Mouse (Mus musculus) heart, adult 2 months (tissue): ENCODE measurements around the gene Gm20388. TPM values are rescaled to one million over a fixed set of nuclear protein-coding genes. Genes with fewer than 3 reads are reported as not detected.

Source experiments
- DNase-seq, 2 experiments: peaks; one replicate each; pipeline ENCODE4 v3.0.0; 2021
- H3K27ac ChIP-seq: fragments of 200-600 bp; 2 replicates; pipeline ENCODE4 v1.8.1; 2022
- H3K27me3 ChIP-seq: fragments of 200-500 bp; 2 replicates; pipeline ENCODE4 v1.6.1; 2012; ENCODE audit warnings: mild to moderate bottlenecking, low read length, inconsistent platforms, mixed read lengths; ENCODE audit not compliant: control insufficient read depth, insufficient read depth
- H3K36me3 ChIP-seq: fragments of 200-500 bp; 2 replicates; pipeline ENCODE4 v1.6.1; 2012; ENCODE audit warnings: low read length, inconsistent platforms; ENCODE audit not compliant: control insufficient read depth, insufficient read depth
- H3K4me1 ChIP-seq: fragments of 200-500 bp; 2 replicates; pipeline ENCODE4 v1.6.1; 2011; ENCODE audit warnings: low read length; ENCODE audit not compliant: control insufficient read depth, insufficient read depth
- H3K4me3 ChIP-seq: fragments of 200-600 bp; 2 replicates; pipeline ENCODE4 v1.8.1; 2022
- H3K79me2 ChIP-seq: fragments of 200-500 bp; replicated peaks from 2 replicates; pipeline ENCODE4 v1.6.1; 2012; ENCODE audit warnings: mild to moderate bottlenecking, inconsistent platforms, low read length, moderate library complexity, mixed read lengths; ENCODE audit not compliant: control insufficient read depth, insufficient read depth
- H3K9ac ChIP-seq: fragments of 200-500 bp; 2 replicates; pipeline ENCODE4 v1.6.1; 2012; ENCODE audit warnings: low read depth, mild to moderate bottlenecking, control low read depth, inconsistent platforms, low read length, mixed read lengths
- CTCF ChIP-seq: fragments of 200-600 bp; IDR thresholded peaks from 2 replicates; pipeline ENCODE4 v1.8.1; 2022; ENCODE audit warnings: antibody characterized with exemption, mild to moderate bottlenecking, moderate library complexity
- EP300 ChIP-seq: fragments of 200-500 bp; IDR thresholded peaks from 2 replicates; pipeline ENCODE4 v1.6.1; 2011; ENCODE audit warnings: low read depth, low read length, control low read depth; ENCODE audit not compliant: insufficient read depth
- POLR2A ChIP-seq: fragments of 200-500 bp; IDR thresholded peaks from 2 replicates; pipeline ENCODE4 v1.6.1; 2011; ENCODE audit warnings: mild to moderate bottlenecking, low read depth, low read length, control low read depth; ENCODE audit not compliant: insufficient read depth
- WGBS: fragments of 180-500 bp; shearing (Covaris S2); methylation state at CpG from one replicate; pipeline ENCODE4 v1.1.7; 2018; 5-methylcytosine and 5-hydroxymethylcytosine counted together
- intact Hi-C: fragments of 180-260 bp; cut with DNase I; formaldehyde crosslinking; loops from one replicate; pipeline ENCODE4 v1.15.1; 2025
- polyA plus RNA-seq: library from polyadenylated mRNA; depleted of rRNA; stranded (reverse); fragments of >200 nt; gene quantifications from 2 replicates; pipeline ENCODE4 v1.2.3, GENCODE M21; 2012
- total RNA-seq, 2 experiments: library from RNA; stranded (reverse); gene quantifications; 2 replicates each; pipeline ENCODE4 v1.2.3; 2021

Gm20388 gene
- total and polyA plus RNA-seq, 3 experiments, result 1.8 to 32.3 TPM; not detected in 1

GRCm38 (mm10) chr8:121092141-121092540 is 1181.5 kb downstream of the Gm20388 start:
- Histone ChIP-seq H3K27me3 (peaks cover 8% of the 10 kb centered on the region), H3K27ac (no peak overlapping the region), H3K9ac (no peak overlapping the region)

DNA sequence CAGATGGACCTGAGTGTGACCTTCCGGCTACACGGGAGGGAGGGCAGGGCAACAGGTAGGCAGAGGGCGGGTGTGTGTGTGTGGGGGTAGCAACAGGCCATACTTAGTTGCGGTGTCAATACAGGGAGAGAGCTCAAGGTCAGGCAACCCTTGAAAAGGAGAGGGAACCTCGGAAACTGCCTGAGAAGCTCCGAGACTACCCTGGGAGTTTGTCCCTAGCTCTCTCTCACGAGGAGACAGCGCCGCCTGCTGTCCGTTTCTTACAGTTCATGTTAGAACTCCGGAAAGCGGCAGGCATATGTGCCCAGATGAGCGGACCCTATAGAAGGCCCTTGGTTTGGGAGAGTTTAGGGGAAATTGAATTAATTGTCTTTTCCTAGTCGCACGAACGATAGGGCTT is 1182.0 kb downstream of the Gm20388 start:
- TF ChIP-seq CTCF (peak; percentile 90), POLR2A (no peak), EP300 (peak; percentile 83; the same call in 1 of the 2 replicates)
- peak; percentile 73 to 88 for DNase-seq
- Histone ChIP-seq H3K36me3 (no peaks in the 10 kb centered on the region), H3K4me3 (no peak overlapping the region), H3K9ac (no peak overlapping the region), H3K79me2 (no peaks in the 10 kb centered on the region), H3K27ac (no peak overlapping the region), H3K4me1 (0 out of 2 replicates have a peak, but pooled peaks cover 1% of the 10 kb centered on the region), H3K27me3 (peaks cover 8% of the 10 kb centered on the region)
- WGBS, result 2% methylated on average over 16 of the region's 16 CpGs
- intact Hi-C loops, result loop anchor here (1.0 to 5.0 kb wide), 4 partner anchors 122 to 415 kb away; no protein-coding TSS in a partner anchor

More at GRCm38 (mm10) chr8:121092141-121092540, 1181.5 kb downstream of the Gm20388 start:
- H3K36me3 ChIP-seq, result no peaks in the 10 kb centered on the region
- H3K79me2 ChIP-seq, result no peaks in the 10 kb centered on the region
- no peak overlapping the region for H3K4me3 ChIP-seq
- no peak for TF ChIP-seq EP300
- TF ChIP-seq CTCF, result no peak
- no peak for TF ChIP-seq POLR2A
- intact Hi-C loops, result loop anchor here (1.0 to 5.0 kb wide), 4 partner anchors 122 to 415 kb away; no protein-coding TSS in a partner anchor
- 26% methylated on average over 6 of the region's 6 CpGs for WGBS
- no peak for DNase-seq
- H3K4me1 ChIP-seq, result 0 out of 2 replicates have a peak, but pooled peaks cover 1% of the 10 kb centered on the region

DNA sequence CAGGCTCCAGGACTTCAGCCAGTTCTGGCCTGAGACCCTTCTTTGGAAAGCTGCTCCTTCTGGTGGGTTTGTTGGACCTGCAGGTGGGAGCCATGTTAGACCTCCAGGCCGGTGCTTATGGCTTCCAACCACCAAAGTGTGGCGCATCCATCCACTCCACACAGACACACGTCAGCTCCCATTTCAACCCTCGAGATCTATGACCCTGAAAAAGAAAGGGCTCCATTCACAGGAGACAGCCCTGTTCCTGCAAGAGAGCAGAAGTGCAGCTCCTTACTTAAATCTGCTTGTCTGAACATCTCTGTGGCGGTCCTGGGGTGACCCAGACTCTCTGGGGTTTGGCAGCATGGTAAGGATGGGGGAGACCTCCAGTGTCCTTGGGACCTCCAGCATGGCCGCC is 1182.9 kb downstream of the Gm20388 start:
- peaks cover 8% of the 10 kb centered on the region for H3K27me3 ChIP-seq
- intact Hi-C loops, result loop anchor here (5.0 kb wide), 2 partner anchors 196 to 416 kb away; no protein-coding TSS in a partner anchor
- TF ChIP-seq POLR2A (no peak), EP300 (no peak), CTCF (no peak)

GRCm38 (mm10) chr8:121104049-121104818 is 1193.6 kb downstream of the Gm20388 start:
- no peaks in the 10 kb centered on the region for H3K27me3 ChIP-seq
- WGBS, result 46% methylated on average over 17 of the region's 17 CpGs
- H3K4me1 ChIP-seq, result no peaks in the 10 kb centered on the region
- intact Hi-C loops, result no loop called here
- DNase-seq, result peak; percentile 72 to 81
- no peak overlapping the region for H3K27ac ChIP-seq
- H3K36me3 ChIP-seq, result no peaks in the 10 kb centered on the region
- no peak overlapping the region for H3K4me3 ChIP-seq
- no peaks in the 10 kb centered on the region for H3K79me2 ChIP-seq
- TF ChIP-seq POLR2A, result no peak
- peak; percentile 100; the same call in 1 of the 2 replicates for TF ChIP-seq CTCF
- 0 out of 2 replicates have a peak, but pooled peaks have one; percentile 47 for TF ChIP-seq EP300
- H3K9ac ChIP-seq, result no peak overlapping the region

More for the DNA sequence above, 1182.9 kb downstream of the Gm20388 start:
- no peak overlapping the region for H3K27ac ChIP-seq
- DNase-seq, result no peak
- no peaks in the 10 kb centered on the region for H3K36me3 ChIP-seq
- 0 out of 2 replicates have a peak, but pooled peaks cover 1% of the 10 kb centered on the region for H3K4me1 ChIP-seq
- no peak overlapping the region for H3K4me3 ChIP-seq
- no peak overlapping the region for H3K9ac ChIP-seq
- no peaks in the 10 kb centered on the region for H3K79me2 ChIP-seq
- WGBS, result 59% methylated on average over 6 of the region's 6 CpGs

DNA sequence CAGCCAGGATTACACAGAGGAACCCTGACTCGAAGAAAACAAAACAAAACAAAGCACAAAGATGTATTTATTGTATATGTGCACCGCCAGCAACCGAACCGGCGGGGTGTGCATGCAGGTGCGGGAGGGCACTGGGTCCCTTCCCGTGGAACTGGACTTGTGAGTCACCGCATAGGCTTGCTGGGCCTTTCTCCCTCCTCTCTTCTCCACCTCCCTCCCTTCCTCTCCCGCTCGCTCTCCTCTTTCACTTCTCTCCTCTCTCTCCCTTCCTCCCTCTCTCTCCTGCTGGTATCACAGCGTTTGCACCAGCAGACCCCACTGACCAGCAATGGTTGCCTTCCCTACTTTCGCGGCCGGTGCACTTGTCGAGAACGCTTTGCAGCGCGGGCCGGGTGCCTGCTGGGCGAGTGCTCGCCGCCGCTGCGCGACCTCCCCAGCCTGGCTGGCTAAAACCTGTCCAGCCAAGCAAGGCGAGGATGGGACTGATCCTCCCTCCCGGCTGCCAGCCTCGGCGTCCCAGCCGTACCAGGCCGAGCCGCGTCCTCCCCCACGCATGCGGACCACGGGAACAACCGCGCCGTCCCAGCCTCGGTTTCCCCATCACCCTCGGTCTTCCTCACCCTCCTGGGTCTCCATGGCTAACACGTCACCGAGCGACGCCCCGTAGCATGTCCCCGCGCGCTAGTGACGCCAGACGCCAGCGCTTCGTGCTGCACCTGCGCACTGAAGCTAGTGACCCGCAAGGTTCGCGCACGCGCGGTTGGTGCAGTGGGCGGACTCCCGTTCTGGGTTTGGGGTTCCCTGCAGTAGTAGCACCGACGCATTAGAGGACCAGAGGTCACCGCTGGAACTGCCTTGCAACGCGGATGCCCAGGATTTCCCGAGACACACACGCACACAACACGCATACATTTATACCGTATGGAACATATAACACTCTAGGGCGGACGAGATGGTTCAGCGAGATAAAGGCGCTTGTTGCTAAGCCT is 1197.3 kb downstream of the Gm20388 start, which contains the start of gene Mthfsd:
Gene Mthfsd (minus strand): TSS at position 725 of the 989 bp plus-strand sequence.
- no peaks in the 10 kb centered on the region for H3K4me1 ChIP-seq
- H3K4me3 ChIP-seq, result peak within 1 kb of the TSS; percentile 97
- peak; percentile 43; the same call in 1 of the 2 replicates for TF ChIP-seq EP300
- TF ChIP-seq CTCF, result peak; percentile 29
- peak; percentile 99 for TF ChIP-seq POLR2A
- no peaks in the 10 kb centered on the region for H3K27me3 ChIP-seq
- H3K27ac ChIP-seq, result peak within 1 kb of the TSS; percentile 86
- intact Hi-C loops, result no loop called here
- H3K9ac ChIP-seq, result peak within 1 kb of the TSS; percentile 88
- 1% methylated on average over 75 of the region's 75 CpGs for WGBS
- DNase-seq, result peak; percentile 99
- H3K36me3 ChIP-seq, result no peaks in the 10 kb centered on the region
- H3K79me2 ChIP-seq, result no peaks in the 10 kb centered on the region
